Mouse (Mus musculus) frontal cortex, adult 2 months (tissue): ENCODE measurements around the gene Mucl1. TPM values are rescaled to one million over a fixed set of nuclear protein-coding genes. Genes with fewer than 3 reads are reported as not detected.
A peak's percentile ranks its signal among the peaks of the same experiment; 100 is the strongest.
"Not testable (repeated sequence)": the region's sequence is repeated elsewhere in the genome, so short reads cannot be mapped to it uniquely, and the experiment has no call there.

Experiments used
- DNase-seq, 2 experiments: peaks; one replicate each; pipeline ENCODE4 v3.0.0; 2022; ENCODE audit warnings: low spot score in 1 of 2; ENCODE audit errors: extremely low spot score in 1 of 2
- polyA plus RNA-seq: library from polyadenylated mRNA; depleted of rRNA; stranded (reverse); fragments of >200 nt; gene quantifications from 2 replicates; pipeline ENCODE4 v1.2.3, GENCODE M21; 2012; rRNA removed

Mucl1 gene
- not detected in 2 replicates for polyA plus RNA-seq

DNA sequence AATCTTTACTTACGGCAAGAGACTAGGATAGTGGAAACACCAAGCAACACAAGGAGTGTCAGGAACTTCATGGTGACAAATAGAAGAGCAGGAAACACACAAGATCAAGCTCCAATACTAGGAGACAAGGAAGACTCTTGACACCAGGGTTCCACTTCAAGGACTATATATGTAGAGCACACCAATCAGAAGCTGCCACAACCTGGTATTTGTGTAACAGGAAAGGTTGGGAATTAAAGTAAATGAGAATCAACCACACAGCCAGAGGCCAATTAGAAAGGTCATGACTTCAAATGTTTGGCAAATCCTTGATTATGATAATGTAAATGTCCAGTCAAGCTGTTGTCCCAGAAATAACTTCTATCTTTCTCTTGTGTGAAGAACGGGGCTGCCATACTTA lies at the start of gene Mucl1:
Mucl1 (minus strand) TSS at position 101 of the 400 bp plus-strand sequence.
- DNase-seq = no peak

- peak in 1 of 2 experiments; percentile 46 for DNase-seq
Measured at GRCm38 (mm10) chr15:103766836-103767235, 11.6 kb upstream of the Mucl1 start.

DNA sequence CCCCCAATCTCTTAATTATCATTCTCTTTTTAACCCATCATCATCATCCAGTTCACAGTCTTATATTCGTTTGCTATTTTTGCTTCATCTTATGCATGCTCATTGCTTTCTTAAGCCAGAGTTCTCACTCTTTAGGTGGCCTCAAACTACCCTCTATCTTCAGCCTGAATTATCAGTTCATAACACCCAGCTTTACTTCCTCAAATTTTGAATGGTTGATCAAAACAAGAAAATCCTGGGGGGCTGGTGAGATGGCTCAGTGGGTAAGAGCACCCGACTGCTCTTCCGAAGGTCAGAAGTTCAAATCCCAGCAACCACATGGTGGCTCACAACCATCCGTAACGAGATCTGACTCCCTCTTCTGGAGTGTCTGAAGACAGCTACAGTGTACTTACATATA lies 38.4 kb downstream of the Mucl1 start:
- DNase-seq = not testable (repeated sequence)

Other genes with a start within 250 kb of the Mucl1 start
- 156 and 188 TPM in 2 replicates for gene Ppp1r1a, start 217.5 kb downstream of the Mucl1 start, polyA plus RNA-seq
- 0.34 TPM in 1 of 2 replicates, not detected in the other for gene Glycam1, start 190.4 kb downstream of the Mucl1 start, polyA plus RNA-seq
- gene Mucl2, start 143.8 kb upstream of the Mucl1 start, polyA plus RNA-seq = not detected in 2 replicates